Comparison of ENCODE assay signal across 14 mouse cellular contexts in the genomic region with DNA sequence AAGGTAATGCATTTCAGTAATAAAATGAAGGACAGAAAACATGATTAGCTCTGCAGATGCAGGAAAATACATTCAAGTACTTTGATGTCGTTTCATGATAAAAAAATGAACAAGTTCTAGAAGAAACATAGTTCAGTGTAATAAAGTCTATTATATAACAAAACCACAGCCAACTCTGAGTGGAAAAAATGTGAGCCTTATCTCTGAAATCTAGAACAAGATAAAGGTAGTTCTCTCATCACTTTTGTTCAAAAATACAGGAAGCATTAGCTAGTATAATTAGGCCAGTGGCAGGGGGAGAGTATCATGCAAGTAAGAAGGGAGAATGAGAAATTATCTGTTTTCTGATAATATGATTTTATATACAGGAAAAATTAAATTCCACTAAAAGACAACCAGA.
"Had no signal": no experiment of that assay in that cellular context is flagged by ENCODE, and none has a peak within 500 bp of the region (broad histone marks: within the 10 kb centered on the region; RNA-seq: fewer than 3 reads in every experiment).

No protein-coding gene starts in this region.

- DNase-seq: lung, adult 18-20 months; lung, embryonic 14.5 days; lung, postnatal 10 days; lung, postnatal 4 days; midbrain, embryonic 14.5 days; retina, postnatal 1 day; right cerebral cortex, adult 18-20 months; right cerebral cortex, postnatal 25 days; right cerebral cortex, postnatal 4 days; spleen, adult 18-20 months; thymus, adult 18-20 months; thymus, postnatal 14 days; thymus, postnatal 36 days had no signal

- ATAC-seq: midbrain, embryonic 16.5 days had no signal
